Mouse (Mus musculus) limb, embryonic 15.5 days (tissue): ENCODE measurements at regions not wholly inside any gene's neighbourhood (a gene's known extent, or its start where the extent isn't known, plus 50 kb on each side); places are given as distances from the start of the nearest gene placed in this dataset.

ENCODE experiments used
- ATAC-seq: fragments of 200-750 bp; cut with Nextera tagmentation; 2 replicates; pipeline ENCODE4 v1.8.0; 2017; ENCODE audit warnings: low read depth, moderate TSS enrichment; ENCODE audit not compliant: insufficient number of reproducible peaks, low FRiP score, low TSS enrichment
- H3K27ac ChIP-seq: fragments of 300-500 bp; sonication (generic); 2 replicates; pipeline ENCODE4 v1.5.1; 2015; ENCODE audit warnings: moderate library complexity, mild to moderate bottlenecking, inconsistent platforms
- H3K27me3 ChIP-seq: fragments of 300-500 bp; sonication (generic); 2 replicates; pipeline ENCODE4 v1.6.1; 2015; ENCODE audit warnings: inconsistent platforms
- H3K36me3 ChIP-seq: fragments of 300-500 bp; sonication (generic); 2 replicates; pipeline ENCODE4 v1.6.1; 2015; ENCODE audit warnings: inconsistent platforms
- H3K4me1 ChIP-seq: fragments of 300-500 bp; sonication (generic); 2 replicates; pipeline ENCODE4 v1.6.1; 2015; ENCODE audit warnings: inconsistent platforms
- H3K4me2 ChIP-seq: fragments of 300-500 bp; sonication (generic); 2 replicates; pipeline ENCODE4 v1.6.1; 2015; ENCODE audit warnings: mild to moderate bottlenecking, inconsistent platforms
- H3K4me3 ChIP-seq: fragments of 300-500 bp; sonication (generic); 2 replicates; pipeline ENCODE4 v1.5.1; 2015; ENCODE audit warnings: mild to moderate bottlenecking, inconsistent platforms
- H3K9ac ChIP-seq: fragments of 300-500 bp; sonication (generic); 2 replicates; pipeline ENCODE4 v1.6.1; 2015; ENCODE audit warnings: inconsistent platforms
- H3K9me3 ChIP-seq: fragments of 300-500 bp; sonication (generic); 2 replicates; pipeline ENCODE4 v1.6.1; 2016; ENCODE audit warnings: inconsistent platforms
- WGBS: fragments of 180-500 bp; shearing (Covaris S2); methylation state at CpG from one replicate; pipeline ENCODE4 v1.1.7; 2015; 5-methylcytosine and 5-hydroxymethylcytosine counted together

GRCm38 (mm10) chr1:34930571-34930970, 80.8 kb downstream of the Plekhb2 start:
- Histone ChIP-seq H3K9ac (no peak overlapping the region), H3K4me2 (no peak overlapping the region), H3K4me1 (no peaks in the 10 kb centered on the region), H3K4me3 (no peak overlapping the region), H3K9me3 (peaks cover 9% of the 10 kb centered on the region; the same call in 1 of the 2 replicates), H3K27ac (no peak overlapping the region), H3K27me3 (no peaks in the 10 kb centered on the region), H3K36me3 (no peaks in the 10 kb centered on the region)
- 85% methylated on average over 11 of the region's 11 CpGs for WGBS
- ATAC-seq, result no peak

GRCm38 (mm10) chr1:34943196-34943595, 93.4 kb downstream of the Plekhb2 start:
- Histone ChIP-seq H3K27me3 (no peaks in the 10 kb centered on the region), H3K4me3 (no peak overlapping the region), H3K9ac (no peak overlapping the region), H3K9me3 (no peaks in the 10 kb centered on the region), H3K4me1 (no peaks in the 10 kb centered on the region), H3K4me2 (no peak overlapping the region), H3K36me3 (no peaks in the 10 kb centered on the region), H3K27ac (no peak overlapping the region)
- WGBS, result 100% methylated on average over 1 of the region's 1 CpGs
- no peak for ATAC-seq

GRCm38 (mm10) chr1:34961633-34962507, 112.1 kb downstream of the Plekhb2 start:
- H3K9me3 ChIP-seq, result no peaks in the 10 kb centered on the region
- H3K36me3 ChIP-seq, result no peaks in the 10 kb centered on the region
- ATAC-seq, result no peak
- H3K4me3 ChIP-seq, result no peak overlapping the region
- no peaks in the 10 kb centered on the region for H3K4me1 ChIP-seq
- 71% methylated on average over 19 of the region's 19 CpGs for WGBS
- H3K9ac ChIP-seq, result no peak overlapping the region
- H3K27ac ChIP-seq, result no peak overlapping the region
- H3K4me2 ChIP-seq, result no peak overlapping the region
- no peaks in the 10 kb centered on the region for H3K27me3 ChIP-seq

- Histone ChIP-seq H3K4me1 (no peaks in the 10 kb centered on the region), H3K27ac (no peak overlapping the region), H3K36me3 (no peaks in the 10 kb centered on the region), H3K4me2 (no peak overlapping the region), H3K9me3 (no peaks in the 10 kb centered on the region), H3K9ac (no peak overlapping the region), H3K27me3 (no peaks in the 10 kb centered on the region), H3K4me3 (no peak overlapping the region)
- WGBS, result 78% methylated on average over 6 of the region's 6 CpGs
- no peak for ATAC-seq
Measured at GRCm38 (mm10) chr1:34962508-34962885, 112.7 kb downstream of the Plekhb2 start.

GRCm38 (mm10) chr1:34974801-34975200, 125.0 kb downstream of the Plekhb2 start:
- Histone ChIP-seq H3K27ac (no peak overlapping the region), H3K9me3 (no peaks in the 10 kb centered on the region), H3K27me3 (no peaks in the 10 kb centered on the region), H3K4me2 (no peak overlapping the region), H3K36me3 (no peaks in the 10 kb centered on the region), H3K4me3 (no peak overlapping the region), H3K9ac (no peak overlapping the region), H3K4me1 (no peaks in the 10 kb centered on the region)
- no peak for ATAC-seq
- 78% methylated on average over 6 of the region's 6 CpGs for WGBS

GRCm38 (mm10) chr1:34978156-34978555, 128.4 kb downstream of the Plekhb2 start:
- Histone ChIP-seq H3K4me1 (no peaks in the 10 kb centered on the region), H3K27ac (no peak overlapping the region), H3K4me2 (no peak overlapping the region), H3K9ac (no peak overlapping the region), H3K27me3 (no peaks in the 10 kb centered on the region), H3K4me3 (no peak overlapping the region), H3K9me3 (no peaks in the 10 kb centered on the region), H3K36me3 (no peaks in the 10 kb centered on the region)
- 91% methylated on average over 10 of the region's 10 CpGs for WGBS
- ATAC-seq, result no peak

GRCm38 (mm10) chr1:34979350-34979749, 129.6 kb downstream of the Plekhb2 start:
- Histone ChIP-seq H3K27ac (no peak overlapping the region), H3K9ac (no peak overlapping the region), H3K36me3 (no peaks in the 10 kb centered on the region), H3K4me2 (no peak overlapping the region), H3K9me3 (no peaks in the 10 kb centered on the region), H3K4me1 (no peaks in the 10 kb centered on the region), H3K4me3 (no peak overlapping the region), H3K27me3 (no peaks in the 10 kb centered on the region)
- WGBS, result 71% methylated on average over 3 of the region's 3 CpGs
- ATAC-seq, result no peak

GRCm38 (mm10) chr1:34981934-34982333, 132.2 kb downstream of the Plekhb2 start:
- WGBS, result 85% methylated on average over 2 of the region's 2 CpGs

GRCm38 (mm10) chr1:34982966-34983365, 133.2 kb downstream of the Plekhb2 start:
- Histone ChIP-seq H3K4me2 (no peak overlapping the region), H3K27ac (no peak overlapping the region), H3K36me3 (no peaks in the 10 kb centered on the region), H3K4me1 (no peaks in the 10 kb centered on the region), H3K9ac (no peak overlapping the region), H3K9me3 (no peaks in the 10 kb centered on the region), H3K27me3 (no peaks in the 10 kb centered on the region), H3K4me3 (no peak overlapping the region)
- no peak for ATAC-seq
- 59% methylated on average over 2 of the region's 2 CpGs for WGBS

More at GRCm38 (mm10) chr1:34981934-34982333, 132.2 kb downstream of the Plekhb2 start:
- Histone ChIP-seq H3K27me3 (no peaks in the 10 kb centered on the region), H3K4me3 (no peak overlapping the region), H3K9ac (no peak overlapping the region), H3K4me1 (no peaks in the 10 kb centered on the region), H3K36me3 (no peaks in the 10 kb centered on the region), H3K4me2 (no peak overlapping the region), H3K9me3 (no peaks in the 10 kb centered on the region), H3K27ac (no peak overlapping the region)
- ATAC-seq, result no peak

GRCm38 (mm10) chr1:34986861-34987260, 137.1 kb downstream of the Plekhb2 start:
- 69% methylated on average over 2 of the region's 2 CpGs for WGBS
- ATAC-seq, result no peak
- no peak overlapping the region for H3K4me3 ChIP-seq
- no peak overlapping the region for H3K9ac ChIP-seq
- no peaks in the 10 kb centered on the region for H3K36me3 ChIP-seq
- H3K27ac ChIP-seq, result no peak overlapping the region
- no peaks in the 10 kb centered on the region for H3K4me1 ChIP-seq
- H3K27me3 ChIP-seq, result no peaks in the 10 kb centered on the region
- no peak overlapping the region for H3K4me2 ChIP-seq
- no peaks in the 10 kb centered on the region for H3K9me3 ChIP-seq

- H3K4me1 ChIP-seq, result no peaks in the 10 kb centered on the region
- H3K27me3 ChIP-seq, result no peaks in the 10 kb centered on the region
- 53% methylated on average over 8 of the region's 8 CpGs for WGBS
- no peak overlapping the region for H3K4me3 ChIP-seq
- no peaks in the 10 kb centered on the region for H3K9me3 ChIP-seq
- H3K36me3 ChIP-seq, result no peaks in the 10 kb centered on the region
- no peak overlapping the region for H3K27ac ChIP-seq
- no peak for ATAC-seq
- H3K4me2 ChIP-seq, result no peak overlapping the region
- H3K9ac ChIP-seq, result no peak overlapping the region
Measured at GRCm38 (mm10) chr1:34987650-34988221, 138.0 kb downstream of the Plekhb2 start.

- Histone ChIP-seq H3K27me3 (no peaks in the 10 kb centered on the region), H3K4me1 (no peaks in the 10 kb centered on the region), H3K4me2 (no peak overlapping the region), H3K9me3 (no peaks in the 10 kb centered on the region), H3K9ac (no peak overlapping the region), H3K27ac (no peak overlapping the region), H3K4me3 (no peak overlapping the region), H3K36me3 (no peaks in the 10 kb centered on the region)
- no peak for ATAC-seq
- 66% methylated on average over 7 of the region's 7 CpGs for WGBS
Measured at GRCm38 (mm10) chr1:34988225-34988624, 138.4 kb downstream of the Plekhb2 start.
